Mouse (Mus musculus): Measurements from ENCODE around the gene Cchcr1. TPM values are rescaled to one million over a fixed set of nuclear protein-coding genes. Genes with fewer than 3 reads are reported as not detected.
"Not testable (repeated sequence)": the region's sequence is repeated elsewhere in the genome, so short reads cannot be mapped to it uniquely, and the experiment has no call there.

The Cchcr1 gene
- polyA plus RNA-seq, 1 experiment from 2014 or later, result 14.8 TPM

DNA sequence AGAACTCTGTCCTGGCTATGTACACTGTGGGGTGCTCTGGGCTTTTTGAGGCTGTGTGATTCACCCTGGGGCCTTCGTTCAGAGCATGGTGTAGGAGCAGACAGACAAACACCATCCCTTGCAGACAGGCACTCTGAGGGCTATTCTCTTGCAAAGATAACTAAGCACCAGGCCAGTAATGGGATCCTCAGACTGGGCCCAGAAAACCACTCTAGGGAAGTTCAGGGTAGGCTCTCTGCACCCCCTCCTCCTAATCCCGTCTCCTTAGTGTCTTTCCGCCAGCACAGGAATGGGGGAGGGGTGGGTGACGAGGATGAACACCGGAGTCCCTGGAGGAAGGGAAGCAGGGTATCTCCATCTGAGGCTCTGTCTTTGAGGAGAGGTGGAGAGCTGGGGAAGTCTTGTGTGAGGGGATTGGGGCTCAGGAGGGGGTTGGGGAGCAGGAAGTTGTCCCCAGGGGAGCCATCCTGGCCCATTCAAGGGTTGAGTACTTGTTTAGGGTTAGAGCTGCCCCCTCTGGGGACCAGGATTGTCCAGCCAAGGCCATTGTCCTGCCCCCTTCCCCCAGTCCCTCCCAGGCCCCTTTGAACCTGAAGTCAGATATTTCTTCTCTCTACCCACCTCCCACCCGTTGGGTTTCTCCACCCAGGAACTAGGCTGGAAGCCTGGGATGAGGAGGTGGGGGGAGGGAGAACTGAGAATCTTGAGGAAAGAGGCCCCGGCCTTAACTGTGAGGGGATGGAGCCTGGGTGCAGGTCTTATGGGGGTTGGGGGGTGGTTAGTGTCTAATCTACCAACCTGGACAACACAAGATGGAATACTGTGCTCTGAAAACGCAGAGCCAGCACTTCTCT lies 12.0 kb upstream of the Cchcr1 start:
- Histone ChIP-seq H3K27me3 (peaks cover 46% of the 10 kb centered on the region), H3K4me2 (replicated peaks) (no peak overlapping the region), H3K27ac (no peak overlapping the region), H3K4me3 (no peak overlapping the region), H3K9me3 (replicated peaks) (no peaks in the 10 kb centered on the region), H3K36me3 (no peaks in the 10 kb centered on the region), H3K9ac (no peak overlapping the region), H3K4me1 (peaks cover 11% of the 10 kb centered on the region; the same call in 1 of the 2 replicates)
- 19% methylated on average over 8 of the region's 8 CpGs for WGBS
- ATAC-seq (ENCODE audit: low FRiP score), result no peak

DNA sequence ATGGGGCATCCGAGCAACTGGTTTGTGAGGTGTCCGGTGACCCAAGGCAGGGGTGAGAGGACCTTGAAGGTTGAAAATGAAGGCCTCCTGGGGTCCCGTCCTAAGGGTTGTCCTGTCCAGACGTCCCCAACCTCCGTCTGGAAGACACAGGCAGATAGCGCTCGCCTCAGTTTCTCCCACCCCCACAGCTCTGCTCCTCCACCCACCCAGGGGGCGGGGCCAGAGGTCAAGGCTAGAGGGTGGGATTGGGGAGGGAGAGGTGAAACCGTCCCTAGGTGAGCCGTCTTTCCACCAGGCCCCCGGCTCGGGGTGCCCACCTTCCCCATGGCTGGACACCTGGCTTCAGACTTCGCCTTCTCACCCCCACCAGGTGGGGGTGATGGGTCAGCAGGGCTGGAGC lies 11.1 kb upstream of the Cchcr1 start, which contains the start of gene Pou5f1:
Gene Pou5f1, plus strand, starts transcription at position 243 of the 400 bp plus-strand sequence.
- 23% methylated on average over 13 of the region's 13 CpGs for WGBS
- H3K4me3 ChIP-seq, result no peak within 1 kb of the TSS
- no peak for ATAC-seq (ENCODE audit: low FRiP score)
- no peak within 1 kb of the TSS for H3K27ac ChIP-seq
- H3K4me2 ChIP-seq (replicated peaks), result no peak within 1 kb of the TSS
- no peaks in the 10 kb centered on the region for H3K9me3 ChIP-seq (replicated peaks)
- H3K9ac ChIP-seq, result no peak within 1 kb of the TSS
- no peaks in the 10 kb centered on the region for H3K36me3 ChIP-seq
- H3K4me1 ChIP-seq, result peaks cover 11% of the 10 kb centered on the region; the same call in 1 of the 2 replicates
- H3K27me3 ChIP-seq, result peaks cover 46% of the 10 kb centered on the region

DNA sequence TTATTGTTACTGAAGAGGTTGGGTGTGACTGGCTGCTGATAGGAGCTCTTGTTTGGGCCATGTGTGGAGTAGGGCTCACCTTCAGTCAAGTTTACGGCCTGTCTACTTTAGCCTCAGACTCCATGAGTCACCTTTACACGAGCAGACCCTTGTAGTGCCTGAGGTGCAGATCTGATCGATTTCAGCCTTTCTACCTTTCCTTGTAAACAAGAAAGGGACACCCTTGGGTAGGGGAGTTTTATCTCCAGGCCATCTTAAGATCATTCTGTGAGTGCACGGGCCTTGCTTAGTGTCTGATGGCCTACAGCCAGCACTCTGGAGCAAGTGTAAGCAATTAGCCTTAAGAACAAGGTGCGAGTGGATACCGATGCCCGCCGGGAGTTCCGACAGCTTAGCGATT lies 10.0 kb upstream of the Cchcr1 start:
- 16% methylated on average over 10 of the region's 10 CpGs for WGBS
- H3K4me2 ChIP-seq (replicated peaks), result no peak overlapping the region
- H3K36me3 ChIP-seq, result no peaks in the 10 kb centered on the region
- peaks cover 11% of the 10 kb centered on the region; the same call in 1 of the 2 replicates for H3K4me1 ChIP-seq
- H3K27ac ChIP-seq, result no peak overlapping the region
- no peak overlapping the region for H3K4me3 ChIP-seq
- H3K27me3 ChIP-seq, result peaks cover 46% of the 10 kb centered on the region
- no peaks in the 10 kb centered on the region for H3K9me3 ChIP-seq (replicated peaks)
- ATAC-seq (ENCODE audit: low FRiP score), result no peak
- H3K9ac ChIP-seq, result no peak overlapping the region

DNA sequence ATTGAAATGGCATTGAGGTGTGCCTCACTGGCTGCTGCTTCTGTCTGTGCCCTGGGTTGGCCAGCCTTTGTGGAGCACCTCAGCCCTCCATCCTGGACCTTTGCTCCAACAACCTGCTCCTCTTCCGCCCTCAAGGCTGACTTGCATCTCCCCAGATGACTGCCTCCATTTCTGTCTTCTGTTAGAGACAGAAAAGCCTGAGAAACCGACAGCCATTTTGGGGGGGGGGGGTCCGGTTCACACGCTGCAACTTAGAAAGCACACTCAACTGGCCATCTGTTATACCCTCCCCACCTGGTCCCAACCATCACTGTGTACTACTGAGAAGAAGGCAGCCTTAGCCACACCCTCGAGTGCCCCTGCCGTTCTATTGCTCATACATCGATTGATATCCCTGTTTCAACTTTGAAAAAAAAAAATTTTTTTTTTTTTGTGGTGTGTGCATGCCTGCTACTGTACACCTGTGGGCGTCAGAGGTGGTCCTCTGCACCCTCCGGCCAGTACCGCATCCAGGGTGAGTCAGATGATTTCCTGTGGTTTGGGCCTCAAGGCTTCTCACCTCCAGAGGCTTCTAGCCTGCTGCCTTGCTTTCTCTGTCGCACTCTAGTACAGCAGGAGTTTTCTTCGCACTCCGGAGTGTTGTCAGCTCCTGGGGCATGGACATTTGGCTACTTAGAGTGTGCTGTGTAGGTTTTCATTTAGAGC lies 9.2 kb upstream of the Cchcr1 start:
- Histone ChIP-seq H3K9ac (no peak overlapping the region), H3K4me3 (no peak overlapping the region), H3K4me2 (replicated peaks) (no peak overlapping the region), H3K27me3 (peaks cover 46% of the 10 kb centered on the region), H3K27ac (no peak overlapping the region), H3K4me1 (0 out of 2 replicates have a peak, but pooled peaks cover 5% of the 10 kb centered on the region), H3K36me3 (no peaks in the 10 kb centered on the region), H3K9me3 (replicated peaks) (no peaks in the 10 kb centered on the region)
- 30% methylated on average over 13 of the region's 13 CpGs for WGBS
- ATAC-seq (ENCODE audit: low FRiP score), result no peak

DNA sequence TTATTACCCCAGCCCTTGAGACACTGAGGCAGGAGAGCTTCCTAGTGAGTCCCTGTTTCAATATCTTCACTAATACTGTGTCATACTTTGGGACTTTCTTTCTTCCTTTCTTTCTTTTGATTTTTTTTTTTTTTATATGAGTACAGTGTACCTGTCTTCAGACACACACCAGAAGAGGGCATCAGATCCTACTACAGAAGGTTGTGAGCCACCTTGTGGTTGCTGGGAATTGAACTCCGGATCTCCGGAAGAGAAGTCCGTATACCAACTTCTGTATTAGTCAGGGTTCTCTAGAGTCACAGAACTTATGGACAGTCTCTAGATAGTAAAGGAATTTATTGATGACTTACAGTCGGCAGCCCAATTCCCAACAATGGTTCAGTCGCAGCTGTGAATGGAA lies 8.6 kb upstream of the Cchcr1 start:
- not testable (repeated sequence) for H3K4me3 ChIP-seq; H3K9ac ChIP-seq; H3K4me2 ChIP-seq (replicated peaks); H3K4me1 ChIP-seq; H3K27ac ChIP-seq; ATAC-seq (ENCODE audit: low FRiP score); H3K9me3 ChIP-seq (replicated peaks); H3K36me3 ChIP-seq
- 63% methylated on average over 5 of the region's 5 CpGs for WGBS
- H3K27me3 ChIP-seq, result peaks cover 46% of the 10 kb centered on the region

DNA sequence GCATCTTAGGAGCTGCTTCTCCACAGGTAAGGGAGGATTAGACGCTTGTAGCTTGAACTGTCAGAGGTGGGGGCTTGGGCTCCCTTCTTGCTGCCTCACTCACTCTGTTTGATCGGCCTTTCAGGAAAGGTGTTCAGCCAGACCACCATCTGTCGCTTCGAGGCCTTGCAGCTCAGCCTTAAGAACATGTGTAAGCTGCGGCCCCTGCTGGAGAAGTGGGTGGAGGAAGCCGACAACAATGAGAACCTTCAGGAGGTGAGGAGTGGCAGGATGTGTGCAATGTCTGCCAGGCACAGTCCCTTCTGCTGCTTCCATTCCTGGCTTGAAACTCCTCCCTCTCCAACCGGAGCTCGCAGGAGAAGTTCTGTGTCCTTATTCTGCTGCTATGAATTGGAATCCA lies 7.6 kb upstream of the Cchcr1 start:
- peaks cover 38% of the 10 kb centered on the region for H3K27me3 ChIP-seq

DNA sequence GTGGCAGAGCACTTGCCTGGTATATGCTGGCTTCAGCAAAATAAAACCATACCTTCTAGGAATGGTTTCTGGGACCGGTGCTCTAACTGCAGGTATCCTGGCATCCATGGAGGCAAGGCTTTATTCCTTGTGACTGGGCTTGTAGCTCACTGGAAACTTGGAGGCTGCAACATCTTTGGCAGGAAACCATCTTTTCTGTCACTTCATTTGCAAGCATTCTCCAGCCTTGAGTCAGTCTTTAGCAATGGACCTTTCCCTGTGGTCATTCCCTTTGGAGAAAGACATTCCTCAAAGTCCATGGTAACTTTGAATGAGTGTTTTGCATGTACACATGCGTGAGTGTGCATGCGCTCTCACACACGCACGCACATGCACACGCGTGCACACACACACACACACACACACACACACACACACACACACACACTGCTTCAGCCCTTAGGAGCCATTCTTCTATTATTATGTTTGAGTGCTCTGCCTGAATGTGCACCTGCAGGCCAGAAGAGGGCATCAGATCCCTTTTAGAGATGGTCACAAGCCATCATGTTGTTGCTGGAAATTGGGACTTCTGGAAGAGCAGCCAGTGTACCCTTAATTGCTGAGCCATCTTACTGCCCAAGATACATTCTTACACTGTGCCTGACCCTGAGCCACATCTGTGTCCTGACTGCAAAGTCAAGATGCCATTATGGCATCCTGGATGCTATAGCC lies 3.8 kb upstream of the Cchcr1 start:
- Histone ChIP-seq H3K27me3 (peaks cover 6% of the 10 kb centered on the region), H3K27ac (no peak overlapping the region; the same call in 1 of the 2 replicates), H3K9ac (no peak overlapping the region), H3K4me3 (no peak overlapping the region), H3K9me3 (replicated peaks) (no peaks in the 10 kb centered on the region), H3K4me2 (replicated peaks) (no peak overlapping the region), H3K4me1 (peaks cover 29% of the 10 kb centered on the region), H3K36me3 (no peaks in the 10 kb centered on the region)
- ATAC-seq (ENCODE audit: low FRiP score), result no peak
- 87% methylated on average over 7 of the region's 7 CpGs for WGBS

More for the DNA sequence above, 7.6 kb upstream of the Cchcr1 start:
- H3K9ac ChIP-seq, result no peak overlapping the region
- no peaks in the 10 kb centered on the region for H3K36me3 ChIP-seq
- WGBS, result 40% methylated on average over 8 of the region's 8 CpGs
- no peak overlapping the region for H3K27ac ChIP-seq
- H3K9me3 ChIP-seq (replicated peaks), result no peaks in the 10 kb centered on the region
- H3K4me2 ChIP-seq (replicated peaks), result no peak overlapping the region
- no peak overlapping the region for H3K4me3 ChIP-seq
- H3K4me1 ChIP-seq, result peaks cover 7% of the 10 kb centered on the region
- no peak for ATAC-seq (ENCODE audit: low FRiP score)

DNA sequence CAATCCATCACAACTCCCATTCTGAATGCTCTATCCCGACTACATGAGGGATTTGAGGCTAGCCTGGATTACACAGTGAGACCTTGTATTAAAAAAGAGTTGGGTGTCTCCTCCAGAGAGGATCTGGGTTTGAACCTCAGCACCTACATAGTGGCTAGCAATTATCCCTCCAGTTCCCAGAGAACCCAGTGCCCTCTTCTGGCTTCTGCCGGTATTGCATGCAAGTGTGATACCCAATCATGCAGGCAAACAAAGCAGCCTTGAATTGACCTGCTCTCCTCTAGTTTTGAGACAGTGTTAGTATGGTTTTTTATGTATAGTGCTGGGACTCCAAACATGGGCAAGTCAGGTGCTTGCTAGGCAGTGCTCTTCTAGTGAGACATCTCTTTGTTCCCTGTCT lies 3.0 kb upstream of the Cchcr1 start:
- peaks cover 5% of the 10 kb centered on the region; the same call in 1 of the 2 replicates for H3K27me3 ChIP-seq
- no peak for ATAC-seq (ENCODE audit: low FRiP score)
- no peaks in the 10 kb centered on the region for H3K36me3 ChIP-seq
- H3K9ac ChIP-seq, result no peak overlapping the region
- H3K27ac ChIP-seq, result no peak overlapping the region; the same call in 1 of the 2 replicates
- H3K9me3 ChIP-seq (replicated peaks), result no peaks in the 10 kb centered on the region
- no peak overlapping the region for H3K4me3 ChIP-seq
- 0 out of 2 replicates have a peak overlapping the region, but pooled peaks have one; percentile 77 for H3K4me2 ChIP-seq (replicated peaks)
- peaks cover 32% of the 10 kb centered on the region for H3K4me1 ChIP-seq
- 18% methylated on average over 2 of the region's 2 CpGs for WGBS

DNA sequence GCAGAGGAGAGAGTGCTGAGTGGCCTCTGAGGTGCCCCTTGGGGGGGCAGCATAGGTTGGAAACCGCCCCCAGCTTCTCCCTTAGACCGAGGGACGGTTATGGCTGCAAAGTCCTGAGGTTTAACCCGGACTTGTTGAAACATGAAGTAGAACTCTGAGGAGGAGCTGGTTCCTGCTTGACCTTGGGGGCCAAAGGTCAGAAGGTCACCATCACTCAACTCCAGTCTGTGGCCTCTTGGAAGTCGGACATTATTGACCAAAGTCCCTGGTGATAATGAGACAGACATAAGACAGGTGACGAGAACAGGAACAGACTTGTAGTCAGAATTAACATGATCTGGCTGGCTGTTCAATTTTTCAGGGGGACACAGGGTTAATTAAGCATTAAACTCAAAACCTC lies 2.1 kb upstream of the Cchcr1 start:
- no peaks in the 10 kb centered on the region for H3K36me3 ChIP-seq
- peaks cover 32% of the 10 kb centered on the region for H3K4me1 ChIP-seq
- no peak for ATAC-seq (ENCODE audit: low FRiP score)
- H3K27ac ChIP-seq, result no peak overlapping the region
- H3K9ac ChIP-seq, result peak overlapping the region; percentile 33
- 0 out of 2 replicates have a peak overlapping the region, but pooled peaks have one; percentile 55 for H3K4me3 ChIP-seq
- peaks cover 5% of the 10 kb centered on the region; the same call in 1 of the 2 replicates for H3K27me3 ChIP-seq
- peak overlapping the region; percentile 77 for H3K4me2 ChIP-seq (replicated peaks)
- 26% methylated on average over 6 of the region's 6 CpGs for WGBS
- no peaks in the 10 kb centered on the region for H3K9me3 ChIP-seq (replicated peaks)

DNA sequence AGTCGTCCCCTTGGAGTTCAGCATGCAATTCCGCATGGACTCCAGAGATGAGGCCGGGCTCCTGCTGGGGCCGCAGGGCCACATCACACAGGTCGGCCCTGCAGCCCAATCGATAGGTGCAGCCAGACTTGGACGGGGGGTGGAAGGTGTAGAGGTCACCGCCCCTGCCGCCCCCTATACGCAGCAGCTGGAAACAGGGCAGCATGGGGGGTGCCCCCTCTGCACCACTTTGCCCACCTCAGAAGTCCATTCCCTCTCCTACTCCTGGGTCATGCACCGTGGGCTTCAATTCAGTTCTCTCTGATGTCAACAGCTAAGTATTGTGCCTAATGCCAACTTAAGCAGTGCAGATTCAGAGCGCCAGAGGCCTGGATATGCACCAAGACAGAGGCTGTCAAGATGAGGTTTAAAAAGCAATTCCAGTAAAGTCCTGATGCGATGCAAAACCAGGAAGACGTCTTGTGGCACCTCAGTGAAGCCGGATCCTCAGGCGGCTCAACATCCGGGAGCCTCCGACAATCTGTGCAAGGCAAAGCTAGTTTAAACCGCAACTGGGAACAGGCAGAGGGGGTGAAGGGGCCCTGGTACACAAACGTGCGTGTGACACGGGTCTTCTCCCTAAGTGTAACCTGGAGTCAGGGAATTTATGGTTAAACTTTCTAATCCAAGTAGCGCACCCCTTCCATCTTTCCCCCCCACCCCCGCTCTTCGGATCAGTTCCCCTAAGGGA lies 824 bp upstream of the Cchcr1 start:
- Histone ChIP-seq H3K4me2 (replicated peaks) (peak overlapping the region; percentile 77), H3K4me1 (peaks cover 32% of the 10 kb centered on the region), H3K27ac (no peak overlapping the region), H3K36me3 (0 out of 2 replicates have a peak, but pooled peaks cover 4% of the 10 kb centered on the region), H3K9ac (peak overlapping the region; percentile 59), H3K27me3 (peaks cover 5% of the 10 kb centered on the region; the same call in 1 of the 2 replicates), H3K4me3 (peak overlapping the region; percentile 55), H3K9me3 (replicated peaks) (no peaks in the 10 kb centered on the region)
- WGBS, result 6% methylated on average over 25 of the region's 25 CpGs
- ATAC-seq (ENCODE audit: low FRiP score), result peak; percentile 34

DNA sequence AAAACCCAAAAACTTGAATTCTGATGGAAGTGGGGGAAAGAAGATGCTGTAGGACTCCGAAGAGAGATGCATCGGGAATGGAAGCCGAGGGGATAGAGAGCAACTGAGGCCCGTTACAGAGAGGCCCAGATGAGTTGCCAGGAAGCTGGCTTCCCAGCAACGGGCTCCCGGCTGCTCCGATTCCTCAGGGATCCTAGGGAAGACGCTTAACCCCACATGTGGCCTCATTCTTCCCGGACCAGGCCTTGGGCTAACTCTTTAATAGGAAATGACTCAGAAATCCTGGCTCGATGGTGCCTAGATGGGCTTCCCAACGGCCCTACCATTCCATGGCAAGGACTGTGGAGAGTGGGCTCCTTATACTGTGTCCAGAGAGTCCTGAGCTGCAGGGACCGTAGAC lies 626 bp downstream of the Cchcr1 start:
- WGBS, result 9% methylated on average over 12 of the region's 12 CpGs
- Histone ChIP-seq H3K4me3 (peak overlapping the region; percentile 55), H3K4me2 (replicated peaks) (peak overlapping the region; percentile 77), H3K27me3 (peaks cover 5% of the 10 kb centered on the region; the same call in 1 of the 2 replicates), H3K9me3 (replicated peaks) (no peaks in the 10 kb centered on the region), H3K27ac (0 out of 2 replicates have a peak overlapping the region, but pooled peaks have one; percentile 40), H3K36me3 (0 out of 2 replicates have a peak, but pooled peaks cover 7% of the 10 kb centered on the region), H3K9ac (peak overlapping the region; percentile 55), H3K4me1 (peaks cover 32% of the 10 kb centered on the region)
- no peak for ATAC-seq (ENCODE audit: low FRiP score)

All from hindbrain, embryonic 12.5 days (tissue).